Mouse (Mus musculus) liver, adult 2 months (tissue): ENCODE data around the gene Gm28557.

Experiments used
- CTCF ChIP-seq: fragments of 200-500 bp; IDR thresholded peaks from 2 replicates; pipeline ENCODE4 v1.5.1; 2011; ENCODE audit warnings: low read depth, low read length, control low read depth
- POLR2A ChIP-seq: fragments of 200-500 bp; IDR thresholded peaks from 2 replicates; pipeline ENCODE4 v1.6.1; 2011; ENCODE audit warnings: low read length, control low read depth; ENCODE audit not compliant: insufficient read depth; ENCODE audit errors: extremely low read depth

GRCm38 (mm10) chr13:67107681-67108080 is 723 bp downstream of the Gm28557 start:
- no peak for TF ChIP-seq CTCF
- TF ChIP-seq POLR2A = no peak
